ENCODE assay signal across 25 mouse cellular contexts in genomic region chr17:32889611-32890010, GRCm38 (mm10). TPM values are rescaled to one million over a fixed set of nuclear protein-coding genes. Genes with fewer than 3 reads are reported as not detected.
DNase-seq lines count a peak whose midpoint lies in the region; ATAC-seq and TF ChIP-seq lines count a peak whose summit lies in the region.
"Had no signal": no experiment of that assay in that cellular context is flagged by ENCODE, and none has a peak within 500 bp of the region (broad histone marks: within the 10 kb centered on the region; RNA-seq: fewer than 3 reads in every experiment).

No protein-coding gene starts in this region.

- H3K4me2 ChIP-seq in liver, postnatal 0 days (ENCODE audit: low read depth, low read length), result peak overlapping the region; percentile 91; the same call in 1 of the 2 replicates
- no peak overlapping the region for H3K4me2 ChIP-seq in liver, embryonic 12.5 days
- H3K4me2 ChIP-seq in intestine, embryonic 16.5 days (ENCODE audit: low read depth, low read length), result no peak overlapping the region

- no peak for TF ChIP-seq CTCF in liver, postnatal 0 days (IDR thresholded peaks at IDR 0.05; ENCODE audit: low read depth)

- peak overlapping the region; percentile 22; the same call in 1 of the 2 replicates for H3K27ac ChIP-seq in liver, postnatal 0 days (ENCODE audit: low read depth)
- no peak overlapping the region for H3K27ac ChIP-seq in liver, embryonic 12.5 days
- H3K27ac ChIP-seq in brown adipose tissue, adult 24 weeks (replicated peaks; ENCODE audit: low read depth, low read length), result no peak overlapping the region
- no peak overlapping the region for H3K27ac ChIP-seq in intestine, embryonic 16.5 days (ENCODE audit: low read length)
- H3K27ac ChIP-seq: left cerebral cortex, adult 2 months had no signal

- no peaks in the 10 kb centered on the region for H3K9me3 ChIP-seq in liver, postnatal 0 days (ENCODE audit: low read length)
- H3K9me3 ChIP-seq in liver, embryonic 12.5 days (replicated peaks), result no peaks in the 10 kb centered on the region
- H3K9me3 ChIP-seq in intestine, embryonic 16.5 days (ENCODE audit: control insufficient read depth, low read length), result no peaks in the 10 kb centered on the region

- WGBS in liver, postnatal 0 days (ENCODE audit: insufficient replicate concordance), result 76% methylated on average over 6 of the region's 6 CpGs
- 82% methylated on average over 6 of the region's 6 CpGs for WGBS in liver, embryonic 12.5 days (ENCODE audit: insufficient replicate concordance)
- 98% methylated on average over 6 of the region's 6 CpGs for WGBS in intestine, embryonic 16.5 days

- no peak overlapping the region for H3K9ac ChIP-seq in liver, postnatal 0 days (replicated peaks)
- H3K9ac ChIP-seq in liver, embryonic 12.5 days, result no peak overlapping the region
- no peak overlapping the region for H3K9ac ChIP-seq in intestine, embryonic 16.5 days (ENCODE audit: low read depth, low read length)

- ATAC-seq in liver, postnatal 0 days, result peak; percentile 44; the same call in 1 of the 2 replicates
- ATAC-seq in liver, embryonic 12.5 days, result no peak
- ATAC-seq in intestine, embryonic 16.5 days, result no peak
- ATAC-seq: activated CD4-positive, CD25-positive, alpha-beta regulatory T cell, adult 4 months had no signal

- no peak overlapping the region for H3K4me3 ChIP-seq in liver, postnatal 0 days (ENCODE audit: low read depth, low read length)
- no peak overlapping the region for H3K4me3 ChIP-seq in liver, embryonic 12.5 days
- peak overlapping the region; percentile 11; the same call in 1 of the 2 replicates for H3K4me3 ChIP-seq in brown adipose tissue, adult 24 weeks (ENCODE audit: insufficient read depth, low read depth, low read length)
- H3K4me3 ChIP-seq in intestine, embryonic 16.5 days (ENCODE audit: low read length), result no peak overlapping the region

- peak; percentile 31 for DNase-seq in adrenal gland, adult 2 months
- no peak for DNase-seq in adrenal gland, postnatal 25 days
- peak; percentile 66 for DNase-seq in heart, adult 11 months
- DNase-seq in heart, adult 8-10 months (ENCODE audit: low spot score), result no peak
- peak; percentile 28 for DNase-seq in liver, postnatal 0 days
- DNase-seq: gastrocnemius, postnatal 36 days; kidney, adult 18-20 months; layer of hippocampus, adult 9-11 months; liver; lung, adult 2 months; lung, postnatal 14 days; right cerebral cortex, adult 18-20 months; right cerebral cortex, postnatal 4 days; thymus, postnatal 14 days had no signal

- H3K36me3 ChIP-seq in liver, postnatal 0 days (replicated peaks; ENCODE audit: insufficient read depth, low read length), result peaks cover 6% of the 10 kb centered on the region
- peaks cover 8% of the 10 kb centered on the region for H3K36me3 ChIP-seq in liver, embryonic 12.5 days
- H3K36me3 ChIP-seq in intestine, embryonic 16.5 days (ENCODE audit: control insufficient read depth, insufficient read depth, low read length), result no peaks in the 10 kb centered on the region

- TF ChIP-seq EP300 in liver, postnatal 0 days (IDR thresholded peaks at IDR 0.05; ENCODE audit: low read depth), result no peak

- no peaks in the 10 kb centered on the region for H3K27me3 ChIP-seq in liver, postnatal 0 days (ENCODE audit: insufficient read depth, low read length)
- H3K27me3 ChIP-seq in liver, embryonic 12.5 days (replicated peaks), result no peaks in the 10 kb centered on the region
- no peaks in the 10 kb centered on the region for H3K27me3 ChIP-seq in intestine, embryonic 16.5 days (replicated peaks; ENCODE audit: control insufficient read depth, insufficient read depth, low read length)

- peaks cover 6% of the 10 kb centered on the region; the same call in 1 of the 2 replicates for H3K4me1 ChIP-seq in liver, postnatal 0 days (ENCODE audit: insufficient read depth)
- peaks cover 22% of the 10 kb centered on the region for H3K4me1 ChIP-seq in liver, embryonic 12.5 days
- H3K4me1 ChIP-seq in brown adipose tissue, adult 24 weeks (ENCODE audit: control insufficient read depth, insufficient read depth, insufficient read length, low read length), result peaks cover 9% of the 10 kb centered on the region; the same call in 1 of the 2 replicates
- peaks cover 6% of the 10 kb centered on the region for H3K4me1 ChIP-seq in intestine, embryonic 16.5 days (ENCODE audit: control insufficient read depth, insufficient read depth, low read length)

RNA-seq across cellular contexts. Expression of gene Zfp870, which starts 1.8 kb away (rescaled TPM):
- 1 to 10 TPM; 7.4 to 8.4 TPM for total RNA-seq in adrenal gland, adult 2 months (2021)
- polyA plus RNA-seq in adrenal gland, adult 2 months (2012; rRNA removed), result 0.33 and 0.43 TPM in 2 replicates
- total RNA-seq in adrenal gland, postnatal 25 days (2021), result 11.2 and 12.6 TPM in 2 replicates
- 1 to 10 TPM; 6.3 to 9.0 (median 7.5) TPM for total RNA-seq in heart, adult 8-10 months (2022)
- polyA plus RNA-seq in liver, postnatal 0 days (2015; fragmentation: Nextera tagmentation; extraction: Ambion mirVana), result 1.4 and 1.7 TPM in 2 replicates
- 1.8 and 2.8 TPM in 2 replicates for polyA plus RNA-seq in liver, embryonic 12.5 days (2016; fragmentation: Nextera tagmentation; extraction: Ambion mirVana)
- 3.1 and 3.9 TPM in 2 replicates for polyA plus RNA-seq in brown adipose tissue, adult 24 weeks (2012; ENCODE audit: insufficient read depth, insufficient read length, missing spikeins)
- polyA plus RNA-seq in intestine, embryonic 16.5 days (2015; fragmentation: Nextera tagmentation; extraction: Ambion mirVana), result 5.9 and 7.3 TPM in 2 replicates

RNA-seq across cellular contexts. Expression of gene Cyp4f14, which starts 27.5 kb away (rescaled TPM):
- total RNA-seq in adrenal gland, adult 2 months (2021), result 10 to 100 TPM in 1 of 2 experiments, 1 to 10 TPM in 1; 6.6 to 14.1 TPM
- polyA plus RNA-seq in adrenal gland, adult 2 months (2012; rRNA removed), result 12.9 and 17.9 TPM in 2 replicates
- 9.4 and 12.7 TPM in 2 replicates for total RNA-seq in adrenal gland, postnatal 25 days (2021)
- under 1 TPM in 2 of 4 experiments, not detected in 2; 0.11 to 0.72 TPM for total RNA-seq in heart, adult 8-10 months (2022)
- polyA plus RNA-seq in liver, postnatal 0 days (2015; fragmentation: Nextera tagmentation; extraction: Ambion mirVana), result 0.20 and 0.22 TPM in 2 replicates
- not detected in 2 replicates for polyA plus RNA-seq in liver, embryonic 12.5 days (2016; fragmentation: Nextera tagmentation; extraction: Ambion mirVana)
- polyA plus RNA-seq in brown adipose tissue, adult 24 weeks (2012; ENCODE audit: insufficient read depth, insufficient read length, missing spikeins), result not detected in 2 replicates
- polyA plus RNA-seq in intestine, embryonic 16.5 days (2015; fragmentation: Nextera tagmentation; extraction: Ambion mirVana), result 4.7 and 5.0 TPM in 2 replicates
- total RNA-seq: hematopoietic stem cell, adult 5-6 weeks; megakaryocyte progenitor cell, adult 5-6 weeks had no signal
- polyA plus RNA-seq: activated CD4-positive, CD25-positive, alpha-beta regulatory T cell, adult 4 months; forebrain, embryonic 11.5 days; kidney, embryonic 16.5 days; neural tube, embryonic 14.5 days; stomach, embryonic 14.5 days had no signal

RNA-seq across cellular contexts. Expression of gene Cyp4f13, which starts 57.6 kb away (rescaled TPM):
- total RNA-seq in adrenal gland, adult 2 months (2021), result 10 to 100 TPM; 55.3 to 71.1 TPM
- 80.1 and 92.0 TPM in 2 replicates for polyA plus RNA-seq in adrenal gland, adult 2 months (2012; rRNA removed)
- 83.8 and 111 TPM in 2 replicates for total RNA-seq in adrenal gland, postnatal 25 days (2021)
- 10 to 100 TPM in 2 of 4 experiments, 1 to 10 TPM in 2; 7.7 to 15.3 (median 9.5) TPM for total RNA-seq in heart, adult 8-10 months (2022)
- polyA plus RNA-seq in liver, postnatal 0 days (2015; fragmentation: Nextera tagmentation; extraction: Ambion mirVana), result 27.1 and 32.3 TPM in 2 replicates
- polyA plus RNA-seq in liver, embryonic 12.5 days (2016; fragmentation: Nextera tagmentation; extraction: Ambion mirVana), result 5.2 and 5.4 TPM in 2 replicates
- polyA plus RNA-seq in brown adipose tissue, adult 24 weeks (2012; ENCODE audit: insufficient read depth, insufficient read length, missing spikeins), result 29.1 and 29.8 TPM in 2 replicates
- polyA plus RNA-seq in intestine, embryonic 16.5 days (2015; fragmentation: Nextera tagmentation; extraction: Ambion mirVana), result 30.5 and 36.7 TPM in 2 replicates

RNA-seq across cellular contexts. Expression of gene Zfp799, which starts 59.5 kb away (rescaled TPM):
- total RNA-seq in adrenal gland, adult 2 months (2021), result 10 to 100 TPM in 1 of 2 experiments, 1 to 10 TPM in 1; 8.9 to 13.5 TPM
- 1.6 and 3.9 TPM in 2 replicates for polyA plus RNA-seq in adrenal gland, adult 2 months (2012; rRNA removed)
- total RNA-seq in adrenal gland, postnatal 25 days (2021), result 11.5 and 17.4 TPM in 2 replicates
- total RNA-seq in heart, adult 8-10 months (2022), result 10 to 100 TPM in 2 of 4 experiments, 1 to 10 TPM in 2; 5.9 to 12.0 (median 9.9) TPM
- polyA plus RNA-seq in liver, postnatal 0 days (2015; fragmentation: Nextera tagmentation; extraction: Ambion mirVana), result 1.6 and 2.0 TPM in 2 replicates
- polyA plus RNA-seq in liver, embryonic 12.5 days (2016; fragmentation: Nextera tagmentation; extraction: Ambion mirVana), result 2.5 and 4.0 TPM in 2 replicates
- polyA plus RNA-seq in brown adipose tissue, adult 24 weeks (2012; ENCODE audit: insufficient read depth, insufficient read length, missing spikeins), result 3.2 and 3.4 TPM in 2 replicates
- 8.2 and 9.8 TPM in 2 replicates for polyA plus RNA-seq in intestine, embryonic 16.5 days (2015; fragmentation: Nextera tagmentation; extraction: Ambion mirVana)

Comparison
In these comparisons a context has a peak if more than half of its experiments do, and no peak if none do; other contexts are left out.
1. DNase-seq: peak in adrenal gland, adult 2 months (single experiment), heart, adult 11 months (single experiment) and liver, postnatal 0 days (single experiment); none in adrenal gland, postnatal 25 days (single experiment) and heart, adult 8-10 months (single experiment).